Mouse (Mus musculus): ENCODE measurements at regions not wholly inside any gene's neighbourhood (a gene's known extent, or its start where the extent isn't known, plus 50 kb on each side); places are given as distances from the start of the nearest gene placed in this dataset.
"Not testable (repeated sequence)": the region's sequence is repeated elsewhere in the genome, so short reads cannot be mapped to it uniquely, and the experiment has no call there.

DNA sequence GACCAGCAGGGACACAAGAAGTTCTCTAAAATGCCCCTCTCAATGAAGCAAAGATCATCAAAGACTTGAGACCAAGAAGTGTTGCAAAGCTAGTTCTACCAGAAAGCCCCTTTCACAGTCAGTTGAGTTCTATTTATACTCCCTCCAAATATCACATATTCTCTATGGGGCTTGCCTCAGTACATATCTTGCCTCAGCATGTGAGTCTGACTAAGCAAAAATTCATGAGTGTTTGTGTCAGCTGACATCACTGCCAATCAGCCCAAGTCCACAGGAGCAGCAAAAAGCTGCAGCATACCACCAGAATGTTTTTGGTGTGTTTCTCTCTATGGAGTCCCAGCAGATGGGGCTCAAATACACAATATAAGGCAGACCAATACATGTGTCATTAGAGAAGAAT, 631.6 kb downstream of the Rpia start:
- DNase-seq: no peak

GRCm38 (mm10) chr6:70155771-70156170, 636.3 kb downstream of the Rpia start:
- not testable (repeated sequence) for DNase-seq

GRCm38 (mm10) chr6:70151098-70151838, 640.8 kb downstream of the Rpia start:
- DNase-seq: not testable (repeated sequence)

GRCm38 (mm10) chr6:70146986-70147385, 645.0 kb downstream of the Rpia start:
- DNase-seq: peak; percentile 3

DNA sequence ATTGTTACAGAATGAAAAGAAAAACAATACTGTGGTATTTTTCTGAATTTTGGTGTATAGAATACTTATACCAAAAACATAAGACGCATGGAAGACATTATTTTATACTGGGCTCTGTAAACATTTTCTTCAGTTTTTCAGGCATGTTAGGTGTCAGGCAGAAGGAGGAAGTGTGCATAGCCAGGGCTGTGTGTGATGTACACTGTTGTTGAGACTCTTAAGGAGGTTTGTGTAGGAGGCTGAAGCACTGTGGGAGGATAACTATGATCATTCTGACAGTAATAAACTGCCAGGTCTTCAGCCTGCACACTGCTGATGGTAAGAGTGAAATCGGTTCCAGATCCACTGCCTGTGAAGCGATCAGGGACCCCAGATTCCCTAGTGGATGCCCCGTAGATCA, 648.7 kb downstream of the Rpia start:
- not testable (repeated sequence) for DNase-seq

GRCm38 (mm10) chr6:70116811-70117210, 675.2 kb downstream of the Rpia start:
- DNase-seq: no peak

DNA sequence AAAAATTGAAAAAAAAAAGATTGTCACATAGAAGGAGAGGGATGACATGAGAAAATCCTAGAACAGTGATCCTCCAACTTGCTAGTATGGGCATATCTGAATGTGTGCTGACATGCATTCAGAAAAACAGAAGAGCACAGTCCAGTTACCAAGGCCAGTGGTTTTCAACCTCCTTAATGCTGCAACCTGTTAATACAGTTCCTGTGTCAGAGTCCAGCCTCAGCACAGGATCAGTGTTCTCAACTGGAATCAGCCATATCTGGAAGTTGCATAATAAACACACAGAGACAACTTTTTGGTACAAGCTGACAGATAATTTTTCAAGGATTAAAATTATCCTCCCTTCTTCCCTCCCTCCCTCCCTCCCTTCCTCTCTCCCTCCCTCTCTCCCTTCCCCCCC, 680.1 kb downstream of the Rpia start:
- no peak for DNase-seq

GRCm38 (mm10) chr6:70109412-70109811, 682.6 kb downstream of the Rpia start:
- not testable (repeated sequence) for DNase-seq

- DNase-seq: no peak
These were observed 688.3 kb downstream of the Rpia start for GRCm38 (mm10) chr6:70103781-70104180.

GRCm38 (mm10) chr6:70103174-70103573, 688.9 kb downstream of the Rpia start:
- not testable (repeated sequence) for DNase-seq

DNA sequence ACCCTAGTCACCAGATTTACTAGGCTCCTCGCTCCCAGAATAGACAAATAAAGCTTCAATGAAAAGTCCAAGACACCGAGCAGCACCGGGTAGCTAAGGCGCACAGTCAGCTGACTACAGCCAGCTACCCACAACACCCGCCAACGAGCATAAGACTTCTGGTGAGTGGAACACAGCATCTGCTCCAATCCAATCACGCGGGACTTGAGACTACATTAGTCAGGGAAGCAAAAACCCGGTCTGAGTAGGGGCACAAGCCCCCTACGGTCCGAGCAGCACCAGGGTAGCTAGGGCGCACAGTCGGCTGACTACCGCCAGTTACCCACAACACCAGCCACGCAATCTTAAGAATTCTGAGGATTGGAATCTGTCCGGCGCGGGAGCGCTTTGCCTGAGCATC, 704.0 kb downstream of the Rpia start:
- no peak for DNase-seq

DNA sequence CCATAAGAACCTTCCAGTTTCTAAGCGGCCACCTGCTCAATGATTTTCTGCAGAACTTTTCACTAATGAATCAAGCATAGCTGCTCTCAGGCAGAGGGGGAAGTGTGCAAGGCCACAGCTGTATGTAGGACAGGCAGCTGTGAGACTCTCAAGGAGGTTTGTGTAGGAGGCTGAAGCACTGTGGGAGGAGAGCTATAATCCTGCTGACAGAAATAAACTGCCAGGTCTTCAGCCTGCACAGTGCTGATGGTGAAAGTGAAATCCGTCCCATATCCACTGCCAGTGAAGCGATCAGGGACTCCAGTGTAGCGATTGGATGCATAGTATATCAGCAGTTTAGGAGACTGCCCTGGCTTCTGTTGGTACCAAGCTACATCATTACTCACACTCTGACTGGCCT, 718.2 kb downstream of the Rpia start:
- no peak for DNase-seq

DNA sequence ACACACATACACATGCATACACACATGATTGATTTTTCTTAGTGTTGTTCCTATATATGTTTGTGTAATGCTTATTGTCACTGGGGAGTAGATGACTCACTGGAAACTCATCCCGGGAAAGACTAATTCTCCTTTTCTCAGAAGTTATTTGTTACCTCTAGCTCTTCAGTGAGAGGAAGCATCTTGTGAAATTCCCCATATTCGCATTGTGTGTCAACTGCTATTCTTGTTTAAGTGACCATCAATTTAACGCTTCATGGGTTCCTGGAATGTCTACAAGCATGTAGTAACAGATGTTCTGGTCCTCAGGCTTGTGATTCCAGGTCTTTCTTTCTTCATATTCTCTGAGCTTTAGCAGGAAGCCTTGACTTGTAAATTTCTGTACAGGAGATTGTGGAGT, 720.0 kb downstream of the Rpia start:
- DNase-seq: no peak

GRCm38 (mm10) chr6:70067716-70068415, 724.2 kb downstream of the Rpia start:
- no peak for DNase-seq

- no peak for DNase-seq
These were observed 733.0 kb downstream of the Rpia start for GRCm38 (mm10) chr6:70059028-70059427.

DNA sequence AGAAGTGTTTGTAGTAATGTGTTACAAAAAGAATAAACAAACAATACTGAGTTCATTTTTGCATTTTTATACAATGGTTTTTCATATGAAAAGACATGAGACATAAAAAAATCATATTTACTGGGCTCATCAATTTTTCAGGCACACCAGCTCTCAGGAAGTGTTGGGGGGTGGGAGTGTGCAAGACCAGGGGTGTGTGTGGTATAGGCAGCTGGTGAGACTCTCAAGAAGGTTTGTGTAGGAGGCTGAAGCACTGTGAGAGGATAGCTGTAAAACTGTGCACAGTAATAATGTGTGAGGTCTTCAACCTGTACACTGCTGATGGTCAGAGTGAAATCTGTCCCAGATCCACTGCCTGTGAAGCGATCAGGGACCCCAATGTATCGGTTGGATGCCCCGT, 733.7 kb downstream of the Rpia start:
- no peak for DNase-seq

DNA sequence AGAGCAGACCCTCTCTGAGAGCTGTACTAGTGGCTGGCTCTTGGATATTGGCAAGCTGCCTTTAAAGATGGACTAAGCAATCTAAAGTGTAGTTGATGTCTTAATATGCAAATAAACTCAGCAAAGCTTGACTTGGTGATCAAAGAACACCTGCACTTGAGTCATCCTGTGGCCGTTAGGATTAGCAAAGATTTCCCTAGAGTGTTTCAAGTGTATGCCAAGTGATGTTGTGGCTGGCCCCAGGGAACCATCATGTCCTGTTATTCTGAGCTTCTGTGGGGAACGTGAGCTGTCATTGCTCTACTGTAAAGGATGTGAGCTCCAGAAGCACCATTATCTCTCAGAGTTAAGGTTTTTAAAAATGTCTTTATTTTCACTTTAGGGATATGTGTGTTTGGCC, 751.1 kb downstream of the Rpia start:
- no peak for DNase-seq

DNA sequence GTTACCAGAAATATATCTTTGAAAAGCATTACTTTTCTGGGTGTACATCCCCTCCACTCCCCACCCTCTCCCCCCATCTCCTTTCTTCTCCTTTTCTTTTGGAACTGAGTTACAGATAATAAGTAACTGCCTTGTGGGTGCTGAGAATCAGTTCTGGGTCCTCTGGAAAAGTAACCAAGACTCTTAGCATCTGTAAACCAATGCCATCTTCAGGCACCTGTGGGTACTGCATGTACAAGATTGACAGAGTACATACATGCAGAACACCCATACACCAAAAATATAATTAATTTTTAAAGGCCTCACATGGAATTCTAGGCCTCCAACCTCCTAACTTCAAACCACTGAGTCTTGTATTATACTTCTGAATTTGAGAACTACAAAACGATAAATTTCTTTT, 758.4 kb downstream of the Rpia start:
- no peak for DNase-seq

- no peak for DNase-seq
These were observed 780.5 kb downstream of the Rpia start for GRCm38 (mm10) chr6:70011555-70011954.

Small RNAs in the stretch of these regions (microRNA-seq; reads per million reads assigned to microRNA genes)
- 0 reads per million in 2 experiments for gene Gm23694
- 0 reads per million in 2 experiments for gene Gm24096

Data from gastrocnemius, postnatal 10 days (tissue).